Mouse (Mus musculus): Measurements from ENCODE around the gene Cklf.
"Not testable (repeated sequence)": the region's sequence is repeated elsewhere in the genome, so short reads cannot be mapped to it uniquely, and the experiment has no call there.

The Cklf gene

GRCm38 (mm10) chr8:104250439-104251367 is at the start of gene Cklf:
TSS of gene Cklf (plus strand) at chr8:104250861.
- DNase-seq (ENCODE audit: low spot score in 2 of 2): peak; percentile 73 to 79

- DNase-seq (ENCODE audit: low spot score in 2 of 2): no peak
These were observed 49.0 kb upstream of the Cklf start for GRCm38 (mm10) chr8:104201622-104202021.

GRCm38 (mm10) chr8:104202320-104202719 is 48.3 kb upstream of the Cklf start:
- no peak for DNase-seq (ENCODE audit: low spot score in 2 of 2)

GRCm38 (mm10) chr8:104205292-104205691 is 45.4 kb upstream of the Cklf start:
- no peak for DNase-seq (ENCODE audit: low spot score in 2 of 2)

GRCm38 (mm10) chr8:104217601-104218000 is 33.1 kb upstream of the Cklf start:
- DNase-seq (ENCODE audit: low spot score in 2 of 2): no peak

- DNase-seq (ENCODE audit: low spot score in 2 of 2): peak; percentile 40 to 65
These were observed 31.6 kb upstream of the Cklf start for GRCm38 (mm10) chr8:104219079-104219478.

- peak; percentile 81 to 87 for DNase-seq (ENCODE audit: low spot score in 2 of 2)
These were observed 30.9 kb upstream of the Cklf start for GRCm38 (mm10) chr8:104219806-104220205.

- DNase-seq (ENCODE audit: low spot score in 2 of 2): no peak
These were observed 23.6 kb upstream of the Cklf start for GRCm38 (mm10) chr8:104227048-104227447.

GRCm38 (mm10) chr8:104230377-104230776 is 20.3 kb upstream of the Cklf start:
- DNase-seq (ENCODE audit: low spot score in 2 of 2): no peak

- DNase-seq (ENCODE audit: low spot score in 2 of 2): no peak
These were observed 18.6 kb upstream of the Cklf start for GRCm38 (mm10) chr8:104232039-104232438.

- DNase-seq (ENCODE audit: low spot score in 2 of 2): no peak
These were observed 17.7 kb upstream of the Cklf start for GRCm38 (mm10) chr8:104232919-104233318.

GRCm38 (mm10) chr8:104234573-104234972 is 16.1 kb upstream of the Cklf start:
- no peak for DNase-seq (ENCODE audit: low spot score in 2 of 2)

GRCm38 (mm10) chr8:104239418-104239861 is 11.2 kb upstream of the Cklf start:
- no peak for DNase-seq (ENCODE audit: low spot score in 2 of 2)

- no peak for DNase-seq (ENCODE audit: low spot score in 2 of 2)
These were observed 8.5 kb upstream of the Cklf start for GRCm38 (mm10) chr8:104242038-104242644.

- DNase-seq (ENCODE audit: low spot score in 2 of 2): no peak
These were observed 4.0 kb upstream of the Cklf start for GRCm38 (mm10) chr8:104246621-104247020.

- no peak for DNase-seq (ENCODE audit: low spot score in 2 of 2)
These were observed 3.4 kb upstream of the Cklf start for GRCm38 (mm10) chr8:104247054-104247907.

- DNase-seq (ENCODE audit: low spot score in 2 of 2): no peak
These were observed 2.8 kb upstream of the Cklf start for GRCm38 (mm10) chr8:104247908-104248275.

- peak; percentile 63 to 71 for DNase-seq (ENCODE audit: low spot score in 2 of 2)
These were observed 2.4 kb upstream of the Cklf start, which contains the start of gene Tk2 for GRCm38 (mm10) chr8:104248276-104248675. TSS of gene Tk2 (minus strand) at chr8:104248558.

- no peak for DNase-seq (ENCODE audit: low spot score in 2 of 2)
These were observed 1.1 kb upstream of the Cklf start for GRCm38 (mm10) chr8:104249442-104249996.

GRCm38 (mm10) chr8:104251461-104251860 is 800 bp downstream of the Cklf start:
- DNase-seq (ENCODE audit: low spot score in 2 of 2): no peak

- no peak for DNase-seq (ENCODE audit: low spot score in 2 of 2)
These were observed 2.4 kb downstream of the Cklf start for GRCm38 (mm10) chr8:104253016-104253415.

- not testable (repeated sequence) for DNase-seq (ENCODE audit: low spot score in 2 of 2)
These were observed 11.1 kb downstream of the Cklf start for GRCm38 (mm10) chr8:104261802-104262201.
